Mouse (Mus musculus): Measurements from ENCODE around the gene Kdm5c.

DNA sequence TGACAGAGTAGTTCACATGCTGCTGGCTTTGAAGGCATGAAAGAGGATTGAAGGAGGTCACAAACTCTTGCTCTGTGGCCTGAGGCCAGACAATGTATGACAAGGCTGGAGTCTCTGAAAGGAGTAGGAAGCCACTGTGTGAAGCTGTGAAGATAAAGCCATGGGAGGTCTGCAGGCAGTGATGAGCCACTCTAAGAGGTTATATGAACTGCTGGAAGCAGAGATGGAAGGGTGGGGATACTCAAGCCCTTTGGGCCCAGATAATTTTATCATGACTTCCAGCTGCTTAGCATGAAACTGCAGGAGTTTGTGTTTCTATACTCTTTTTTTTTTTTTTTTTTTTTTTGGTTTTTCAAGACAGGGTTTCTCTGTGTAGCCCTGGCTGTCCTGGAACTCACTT, 74.6 kb downstream of the Kdm5c start:
- TF ChIP-seq CTCF (conservative IDR thresholded peaks at IDR 0.05 in 1 of 2, IDR thresholded peaks at IDR 0.05 in 1 of 2; ENCODE audit: low read depth in 2 of 2, low read length in 2 of 2) (no peak), BHLHE40 (IDR thresholded peaks at IDR 0.05; ENCODE audit: low read depth, low read length) (no peak), USF1 (IDR thresholded peaks at IDR 0.05; ENCODE audit: low read depth, low read length) (no peak), USF2 (conservative IDR thresholded peaks at IDR 0.05; ENCODE audit: low read depth, low read length) (no peak), SMC3 (IDR thresholded peaks at IDR 0.05; ENCODE audit: low read depth, low read length) (no peak), E2F4 (IDR thresholded peaks at IDR 0.05; ENCODE audit: insufficient replicate concordance, low read depth, low read length) (no peak), PAX5 (IDR thresholded peaks at IDR 0.05; ENCODE audit: low read length) (no peak), MAFK (IDR thresholded peaks at IDR 0.05; ENCODE audit: insufficient replicate concordance, low read length) (no peak), NRF1 (IDR thresholded peaks at IDR 0.05; ENCODE audit: low read depth, low read length) (no peak)
